Mouse (Mus musculus) ES-E14 (cell line): ENCODE measurements around the gene Ssb. TPM values are rescaled to one million over a fixed set of nuclear protein-coding genes. Genes with fewer than 3 reads are reported as not detected.

Source experiments
- DNase-seq: peaks from one replicate; pipeline ENCODE4 v3.0.0-alpha.2; 2013; ENCODE audit warnings: low read depth, low spot score
- H3K27ac ChIP-seq: 2 replicates; pipeline ENCODE4 v1.5.1; 2012; ENCODE audit warnings: low read depth, mild to moderate bottlenecking, low read length, moderate library complexity, mixed read lengths; ENCODE audit not compliant: poor library complexity, insufficient read depth, severe bottlenecking
- H3K36me3 ChIP-seq: 2 replicates; pipeline ENCODE4 v1.6.1; 2012; ENCODE audit warnings: mild to moderate bottlenecking, low read length, moderate library complexity, mixed read lengths; ENCODE audit not compliant: control insufficient read depth, poor library complexity, insufficient read depth, severe bottlenecking
- H3K4me1 ChIP-seq, 2 experiments: fragments of 150-350 bp in 1 of 2; sonication (generic) in 1 of 2; 2 replicates each; pipeline ENCODE4 v1.6.1; 2012; ENCODE audit warnings: low read length in 2 of 2, mild to moderate bottlenecking in 1 of 2, mixed read lengths in 1 of 2; ENCODE audit not compliant: control insufficient read depth in 2 of 2, insufficient read depth in 2 of 2, poor library complexity in 1 of 2
- H3K4me3 ChIP-seq, 2 experiments: fragments of 150-350 bp in 1 of 2; sonication (generic) in 1 of 2; 2 replicates each; pipeline ENCODE4 v1.5.1; 2012; ENCODE audit warnings: low read length in 2 of 2, low read depth in 1 of 2, mild to moderate bottlenecking in 1 of 2, mixed read lengths in 1 of 2; ENCODE audit not compliant: insufficient read depth in 1 of 2, poor library complexity in 1 of 2, severe bottlenecking in 1 of 2
- H3K9ac ChIP-seq: 2 replicates; pipeline ENCODE4 v1.6.1; 2012; ENCODE audit warnings: low read depth, mild to moderate bottlenecking, low read length, mixed read lengths; ENCODE audit not compliant: poor library complexity, insufficient read depth, severe bottlenecking
- H3K9me3 ChIP-seq: fragments of 150-350 bp; sonication (generic); 2 replicates; pipeline ENCODE4 v1.6.1; 2012; ENCODE audit warnings: low read depth, mild to moderate bottlenecking, low read length; ENCODE audit not compliant: control insufficient read depth, insufficient read depth
- CHD2 ChIP-seq: IDR thresholded peaks from 2 replicates; pipeline ENCODE4 v1.6.1; 2014; ENCODE audit warnings: mild to moderate bottlenecking, low read depth, low read length, inconsistent platforms
- HCFC1 ChIP-seq: IDR thresholded peaks from 2 replicates; pipeline ENCODE4 v1.6.1; 2012; ENCODE audit warnings: low read length, inconsistent platforms, borderline replicate concordance; ENCODE audit not compliant: insufficient read depth
- MAFK ChIP-seq: IDR thresholded peaks from 2 replicates; pipeline ENCODE4 v1.6.1; 2014; ENCODE audit warnings: mild to moderate bottlenecking, low read depth, low read length, inconsistent platforms; ENCODE audit not compliant: insufficient read depth
- ZC3H11A ChIP-seq: IDR thresholded peaks from 2 replicates; pipeline ENCODE4 v1.6.1; 2012; ENCODE audit warnings: low read depth, mild to moderate bottlenecking, inconsistent platforms, low read length, borderline replicate concordance
- ZNF384 ChIP-seq: IDR thresholded peaks from 2 replicates; pipeline ENCODE4 v1.6.1; 2012; ENCODE audit warnings: low read depth, low read length, inconsistent platforms
- in situ Hi-C, 2 experiments: fragments of 600-800 bp; cut with MboI; formaldehyde crosslinking; loops; one replicate each; pipeline ENCODE4 v1.15.1; 2025; ENCODE audit warnings: low sequenced_read_pairs in 2 of 2, inconsistent platforms in 1 of 2; ENCODE audit not compliant: unreplicated experiment in 2 of 2
- total RNA-seq: library from RNA; depleted of rRNA; stranded (reverse); fragments of 300-350 nt; gene quantifications from 2 replicates; pipeline ENCODE4 v1.2.3, GENCODE M21; 2012

Ssb gene
- total RNA-seq, 1 experiment: 191 TPM

GRCm38 (mm10) chr2:69885451-69886305, 24.3 kb downstream of the Ssb start, which contains the start of gene Mettl5:
Gene Mettl5, minus strand, starts transcription at chr2:69885615.
- no peaks in the 10 kb centered on the region for H3K36me3 ChIP-seq
- TF ChIP-seq MAFK: no peak
- TF ChIP-seq HCFC1: peak; percentile 86
- TF ChIP-seq ZNF384: peak; percentile 38; the same call in 1 of the 2 replicates
- DNase-seq: no peak
- peak within 1 kb of the TSS; percentile 72; the same call in 1 of the 2 replicates for H3K27ac ChIP-seq
- H3K9ac ChIP-seq: peak within 1 kb of the TSS; percentile 91
- peaks cover 0 to 8% of the 10 kb centered on the region in 2 experiments; a peak in 3 of 4 replicates for H3K4me1 ChIP-seq
- in situ Hi-C loops: no loop called here
- H3K4me3 ChIP-seq: peak within 1 kb of the TSS; percentile 88 to 92
- no peaks in the 10 kb centered on the region for H3K9me3 ChIP-seq

DNA sequence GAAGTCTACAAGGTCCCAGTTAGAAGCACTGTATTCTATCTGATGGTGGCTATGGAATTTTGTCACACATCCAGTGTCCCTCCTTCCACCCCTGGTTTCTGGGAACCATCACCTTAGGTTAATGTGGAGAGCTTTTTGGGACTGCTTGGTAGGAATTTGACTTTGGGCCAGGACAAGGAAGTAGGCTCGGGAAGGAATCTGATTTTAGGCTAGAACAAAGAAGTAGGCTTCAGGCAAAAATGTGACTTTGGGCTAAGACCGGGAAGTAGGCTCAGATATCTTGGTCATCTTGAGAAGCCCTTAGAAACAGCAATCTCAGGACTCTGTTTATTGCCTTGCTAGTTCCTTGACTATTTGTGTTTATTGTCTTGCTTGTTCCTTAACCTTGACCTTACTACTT, 27.6 kb downstream of the Ssb start:
- H3K36me3 ChIP-seq: no peaks in the 10 kb centered on the region
- H3K9ac ChIP-seq: peak overlapping the region; percentile 18; the same call in 1 of the 2 replicates
- H3K4me3 ChIP-seq: no peak overlapping the region
- H3K27ac ChIP-seq: peak overlapping the region; percentile 69; the same call in 1 of the 2 replicates
- in situ Hi-C loops: no loop called here
- H3K9me3 ChIP-seq: no peaks in the 10 kb centered on the region
- peaks cover 8 to 26% of the 10 kb centered on the region in 2 experiments for H3K4me1 ChIP-seq
- DNase-seq: no peak
- TF ChIP-seq ZC3H11A: no peak
- no peak for TF ChIP-seq HCFC1

DNA sequence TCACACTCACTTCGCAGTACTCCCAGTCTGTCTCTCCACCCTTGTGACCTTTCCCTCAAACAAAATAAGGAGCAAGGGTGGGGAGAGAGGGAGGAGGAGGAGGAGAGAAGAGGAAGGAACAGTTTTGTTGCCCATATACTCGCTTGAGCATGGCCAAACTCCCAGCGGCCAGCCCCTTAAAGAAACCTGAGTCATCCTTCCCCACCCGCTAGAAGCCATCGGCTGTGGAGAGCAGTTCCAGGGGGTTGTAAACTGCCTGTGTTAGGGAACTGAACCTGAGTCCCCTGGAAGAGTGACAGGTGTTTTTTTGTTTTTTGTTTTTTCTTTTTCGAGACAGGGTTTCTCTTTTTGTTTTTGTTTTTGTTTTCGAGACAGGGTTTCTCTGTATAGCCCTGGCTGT, 29.5 kb downstream of the Ssb start:
- peak overlapping the region; percentile 39; the same call in 1 of the 2 replicates for H3K9ac ChIP-seq
- in situ Hi-C loops: no loop called here
- no peaks in the 10 kb centered on the region for H3K36me3 ChIP-seq
- H3K9me3 ChIP-seq: no peaks in the 10 kb centered on the region
- no peak overlapping the region for H3K4me3 ChIP-seq
- H3K4me1 ChIP-seq: peaks cover 10 to 28% of the 10 kb centered on the region in 2 experiments
- H3K27ac ChIP-seq: peak overlapping the region; percentile 55; the same call in 1 of the 2 replicates
- TF ChIP-seq MAFK (0 out of 2 replicates have a peak, but pooled peaks have one; percentile 56), HCFC1 (no peak)
- no peak for DNase-seq

DNA sequence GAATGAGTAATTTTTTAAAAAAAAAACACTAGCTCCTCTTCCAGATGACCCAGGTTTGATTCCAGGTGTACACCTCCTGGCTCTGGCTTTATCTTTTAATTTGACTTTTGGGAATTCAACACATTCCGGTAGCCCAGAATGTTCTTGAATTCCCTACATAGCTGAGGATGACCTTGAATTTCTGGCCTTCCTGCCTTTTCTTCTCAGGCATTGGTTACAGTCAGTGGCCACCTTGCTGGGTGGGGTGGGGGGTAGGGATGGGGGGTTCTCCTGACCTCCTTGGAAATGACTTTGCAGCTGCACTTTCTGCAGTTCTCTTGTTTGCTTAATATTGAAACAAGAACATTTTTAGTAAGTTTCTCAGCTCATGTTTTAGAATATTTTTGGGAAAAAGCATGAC, 31.8 kb downstream of the Ssb start:
- in situ Hi-C loops: no loop called here

GRCm38 (mm10) chr2:69893891-69894290, 32.5 kb downstream of the Ssb start:
- in situ Hi-C loops: no loop called here
- H3K9ac ChIP-seq: no peak overlapping the region; the same call in 1 of the 2 replicates
- H3K36me3 ChIP-seq: no peaks in the 10 kb centered on the region
- TF ChIP-seq ZNF384 (no peak), MAFK (no peak), CHD2 (no peak), HCFC1 (no peak), ZC3H11A (no peak)
- H3K4me3 ChIP-seq: no peak overlapping the region
- no peak for DNase-seq
- peak overlapping the region; percentile 76; the same call in 1 of the 2 replicates for H3K27ac ChIP-seq
- H3K9me3 ChIP-seq: no peaks in the 10 kb centered on the region
- peaks cover 14 to 33% of the 10 kb centered on the region in 2 experiments for H3K4me1 ChIP-seq

More for the DNA sequence above, 31.8 kb downstream of the Ssb start:
- Histone ChIP-seq H3K9ac (no peak overlapping the region), H3K27ac (peak overlapping the region; percentile 76; the same call in 1 of the 2 replicates), H3K9me3 (no peaks in the 10 kb centered on the region), H3K4me1 (peaks cover 10 to 33% of the 10 kb centered on the region in 2 experiments), H3K36me3 (no peaks in the 10 kb centered on the region), H3K4me3 (no peak overlapping the region)
- no peak for DNase-seq
- TF ChIP-seq ZC3H11A: no peak
- TF ChIP-seq ZNF384: peak; percentile 12; the same call in 1 of the 2 replicates
